Mouse (Mus musculus): ENCODE results near the gene Ect2. TPM values are rescaled to one million over a fixed set of nuclear protein-coding genes. Genes with fewer than 3 reads are reported as not detected.

The Ect2 gene
- polyA plus RNA-seq, 1 experiment, result 11.6 TPM

GRCm38 (mm10) chr3:27188386-27188785 lies 34.7 kb upstream of the Ect2 start:
- no peak for DNase-seq (ENCODE audit: low read depth)
- TF ChIP-seq CTCF (IDR thresholded peaks at IDR 0.05; ENCODE audit: borderline replicate concordance, extremely low read depth, insufficient read depth, insufficient read length), result no peak
- no peak for TF ChIP-seq POLR2A (IDR thresholded peaks at IDR 0.05; ENCODE audit: borderline replicate concordance, extremely low read depth, insufficient read depth, insufficient read length, poor library complexity, severe bottlenecking)

- no peak for TF ChIP-seq POLR2A (IDR thresholded peaks at IDR 0.05; ENCODE audit: borderline replicate concordance, extremely low read depth, insufficient read depth, insufficient read length, poor library complexity, severe bottlenecking)
- TF ChIP-seq CTCF (IDR thresholded peaks at IDR 0.05; ENCODE audit: borderline replicate concordance, extremely low read depth, insufficient read depth, insufficient read length), result no peak
- DNase-seq (ENCODE audit: low read depth), result peak; percentile 34
These were observed 30.0 kb upstream of the Ect2 start for GRCm38 (mm10) chr3:27183601-27184175.

DNA sequence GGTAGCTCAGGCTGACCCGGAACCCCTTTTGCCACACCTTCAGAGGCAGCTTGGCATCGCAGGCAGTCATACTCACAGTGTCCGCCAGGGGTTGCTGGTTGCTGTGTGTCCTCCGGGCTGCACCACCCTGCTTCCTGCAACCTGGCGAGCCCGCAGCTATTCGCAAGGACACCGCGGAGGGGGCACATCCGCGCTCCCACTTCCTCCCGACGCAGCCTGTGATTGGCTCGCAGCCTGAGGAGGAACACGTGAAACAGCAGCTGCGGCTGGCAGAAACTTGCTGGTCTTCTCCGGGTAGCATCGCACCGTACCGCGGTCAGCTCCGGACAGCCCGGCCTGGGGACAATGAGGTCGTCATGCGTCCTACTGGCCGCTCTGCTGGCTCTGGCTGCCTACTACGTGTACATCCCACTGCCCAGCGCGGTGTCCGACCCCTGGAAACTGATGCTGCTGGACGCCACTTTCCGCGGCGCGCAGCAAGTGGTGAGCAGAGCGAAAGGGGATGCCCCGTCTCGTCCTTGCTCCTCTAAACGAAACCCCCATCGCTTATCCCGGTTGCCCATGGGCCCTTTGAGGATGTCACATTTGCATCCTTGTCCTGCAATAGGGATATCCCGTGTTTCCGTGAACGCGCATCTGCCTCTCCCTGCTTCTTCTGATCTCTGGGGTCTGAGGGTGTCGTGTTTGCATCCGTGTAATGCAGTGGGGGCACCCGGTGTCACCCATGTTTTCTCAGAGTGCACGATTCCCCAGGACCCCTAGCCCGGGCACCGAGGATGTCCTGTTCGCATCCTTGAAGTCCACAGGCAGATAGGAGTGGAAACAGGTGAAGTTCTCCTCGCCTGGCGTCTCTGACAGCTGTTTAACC lies 29.3 kb upstream of the Ect2 start, which contains the start of gene Nceh1:
Gene Nceh1 (plus strand): TSS at position 233 of the 868 bp plus-strand sequence.
- DNase-seq (ENCODE audit: low read depth), result peak; percentile 98
- TF ChIP-seq CTCF (IDR thresholded peaks at IDR 0.05; ENCODE audit: borderline replicate concordance, extremely low read depth, insufficient read depth, insufficient read length), result peak; percentile 90
- 0 out of 2 replicates have a peak, but pooled peaks have one; percentile 7 for TF ChIP-seq POLR2A (IDR thresholded peaks at IDR 0.05; ENCODE audit: borderline replicate concordance, extremely low read depth, insufficient read depth, insufficient read length, poor library complexity, severe bottlenecking)

GRCm38 (mm10) chr3:27179711-27180110 lies 26.0 kb upstream of the Ect2 start:
- no peak for DNase-seq (ENCODE audit: low read depth)
- no peak for TF ChIP-seq POLR2A (IDR thresholded peaks at IDR 0.05; ENCODE audit: borderline replicate concordance, extremely low read depth, insufficient read depth, insufficient read length, poor library complexity, severe bottlenecking)
- TF ChIP-seq CTCF (IDR thresholded peaks at IDR 0.05; ENCODE audit: borderline replicate concordance, extremely low read depth, insufficient read depth, insufficient read length), result no peak

DNA sequence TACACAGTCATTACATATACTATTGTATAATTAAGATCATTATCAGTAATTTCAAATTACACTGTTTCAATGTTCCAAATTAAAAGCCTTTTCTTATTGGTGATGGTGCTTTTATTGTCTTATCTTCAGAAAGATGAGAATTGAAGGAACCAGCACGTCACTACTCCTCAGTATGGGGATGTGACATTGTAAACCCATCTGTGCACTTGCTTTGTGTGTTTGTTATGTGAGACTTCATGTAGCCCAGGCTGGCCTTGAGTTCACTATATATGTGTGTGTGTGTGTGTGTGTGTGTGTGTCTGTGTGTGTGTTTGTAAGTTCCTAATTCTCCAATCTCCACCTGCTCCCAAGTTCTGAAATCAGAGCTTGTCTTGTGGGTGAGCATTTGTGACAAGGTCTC lies 16.6 kb upstream of the Ect2 start:
- no peak for TF ChIP-seq CTCF (IDR thresholded peaks at IDR 0.05; ENCODE audit: borderline replicate concordance, extremely low read depth, insufficient read depth, insufficient read length)
- TF ChIP-seq POLR2A (IDR thresholded peaks at IDR 0.05; ENCODE audit: borderline replicate concordance, extremely low read depth, insufficient read depth, insufficient read length, poor library complexity, severe bottlenecking), result no peak
- no peak for DNase-seq (ENCODE audit: low read depth)

DNA sequence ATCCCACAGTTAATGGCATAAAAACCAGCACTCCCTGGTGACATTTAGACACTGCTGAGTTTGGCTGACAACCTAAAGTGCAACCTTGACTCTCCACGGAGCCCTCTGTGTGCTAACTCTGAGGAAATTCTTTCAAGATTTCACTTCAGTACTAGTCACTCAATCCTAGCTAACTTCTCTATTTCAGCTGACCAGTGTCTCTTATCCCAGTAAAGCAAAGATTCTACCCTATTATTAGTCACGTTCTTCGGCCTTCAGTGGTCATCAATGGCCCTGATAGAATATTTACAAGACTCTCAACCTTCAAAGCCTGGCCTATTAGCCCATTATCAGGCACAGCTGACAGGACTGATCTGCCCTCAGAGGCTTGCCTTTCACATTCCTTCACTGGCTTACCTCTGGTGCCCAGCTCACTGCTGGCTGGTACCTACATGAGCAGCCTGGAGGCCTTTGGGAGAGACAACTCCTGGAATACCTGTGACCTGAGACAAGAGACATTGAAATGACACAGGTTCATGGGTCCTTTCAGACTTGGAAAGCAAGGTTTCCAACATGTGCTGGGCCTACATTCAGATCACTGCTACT lies 11.9 kb upstream of the Ect2 start:
- no peak for TF ChIP-seq POLR2A (IDR thresholded peaks at IDR 0.05; ENCODE audit: borderline replicate concordance, extremely low read depth, insufficient read depth, insufficient read length, poor library complexity, severe bottlenecking)
- TF ChIP-seq CTCF (IDR thresholded peaks at IDR 0.05; ENCODE audit: borderline replicate concordance, extremely low read depth, insufficient read depth, insufficient read length), result no peak
- no peak for DNase-seq (ENCODE audit: low read depth)

GRCm38 (mm10) chr3:27162410-27162804 lies 8.7 kb upstream of the Ect2 start:
- TF ChIP-seq CTCF (IDR thresholded peaks at IDR 0.05; ENCODE audit: borderline replicate concordance, extremely low read depth, insufficient read depth, insufficient read length), result no peak
- TF ChIP-seq POLR2A (IDR thresholded peaks at IDR 0.05; ENCODE audit: borderline replicate concordance, extremely low read depth, insufficient read depth, insufficient read length, poor library complexity, severe bottlenecking), result no peak
- no peak for DNase-seq (ENCODE audit: low read depth)

GRCm38 (mm10) chr3:27161645-27162409 lies 8.1 kb upstream of the Ect2 start:
- no peak for DNase-seq (ENCODE audit: low read depth)
- TF ChIP-seq CTCF (IDR thresholded peaks at IDR 0.05; ENCODE audit: borderline replicate concordance, extremely low read depth, insufficient read depth, insufficient read length) (no peak), POLR2A (IDR thresholded peaks at IDR 0.05; ENCODE audit: borderline replicate concordance, extremely low read depth, insufficient read depth, insufficient read length, poor library complexity, severe bottlenecking) (no peak)

DNA sequence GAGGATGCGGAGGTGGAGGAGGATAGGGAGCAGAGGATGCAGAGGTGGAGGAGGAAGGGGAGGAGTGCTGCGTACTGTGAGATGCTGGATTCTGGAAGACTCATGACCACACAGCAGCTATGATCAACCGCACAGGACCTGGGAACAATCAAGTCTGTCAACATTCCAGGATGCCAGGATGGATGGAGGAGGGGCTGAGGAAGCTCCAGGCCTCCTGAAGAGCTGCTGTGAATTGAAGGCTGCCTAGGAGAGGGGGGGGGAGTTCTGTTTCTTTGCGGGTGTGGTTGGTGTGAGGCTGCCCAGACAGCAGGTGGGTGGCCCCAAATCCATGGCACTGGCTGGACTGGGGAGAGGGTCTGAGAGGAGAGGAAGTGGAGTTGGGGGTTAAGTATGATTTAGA lies 5.2 kb upstream of the Ect2 start:
- DNase-seq (ENCODE audit: low read depth), result no peak
- no peak for TF ChIP-seq POLR2A (IDR thresholded peaks at IDR 0.05; ENCODE audit: borderline replicate concordance, extremely low read depth, insufficient read depth, insufficient read length, poor library complexity, severe bottlenecking)
- TF ChIP-seq CTCF (IDR thresholded peaks at IDR 0.05; ENCODE audit: borderline replicate concordance, extremely low read depth, insufficient read depth, insufficient read length), result no peak

- no peak for TF ChIP-seq POLR2A (IDR thresholded peaks at IDR 0.05; ENCODE audit: borderline replicate concordance, extremely low read depth, insufficient read depth, insufficient read length, poor library complexity, severe bottlenecking)
- TF ChIP-seq CTCF (IDR thresholded peaks at IDR 0.05; ENCODE audit: borderline replicate concordance, extremely low read depth, insufficient read depth, insufficient read length), result no peak
These were observed 2.9 kb upstream of the Ect2 start for GRCm38 (mm10) chr3:27156594-27156949.

More at GRCm38 (mm10) chr3:27156594-27156949, 2.9 kb upstream of the Ect2 start:
- no peak for DNase-seq (ENCODE audit: low read depth)
